Mouse (Mus musculus) cortical plate, adult 2 months (tissue): ENCODE data around the gene Efna5.

Experiments
- CTCF ChIP-seq: fragments of 200-500 bp; IDR thresholded peaks from 2 replicates; pipeline ENCODE4 v1.5.1; 2011; ENCODE audit warnings: mild to moderate bottlenecking, control low read depth, low read length; ENCODE audit not compliant: insufficient read depth; ENCODE audit errors: extremely low read depth
- POLR2A ChIP-seq: fragments of 200-500 bp; IDR thresholded peaks from 2 replicates; pipeline ENCODE4 v1.6.1; 2011; ENCODE audit warnings: mild to moderate bottlenecking, low read length, control low read depth; ENCODE audit not compliant: insufficient read depth; ENCODE audit errors: extremely low read depth

GRCm38 (mm10) chr17:62852822-62853608 is 28.1 kb downstream of the Efna5 start:
- TF ChIP-seq CTCF (no peak), POLR2A (no peak)
